Mouse (Mus musculus): ENCODE results near the gene Dgkz. TPM values are rescaled to one million over a fixed set of nuclear protein-coding genes. Genes with fewer than 3 reads are reported as not detected.

The Dgkz gene
- polyA plus RNA-seq, 1 experiment: 135 TPM

GRCm38 (mm10) chr2:91996006-91996405, 20.3 kb upstream of the Dgkz start:
- DNase-seq (ENCODE audit: low spot score): no peak

- no peak for DNase-seq (ENCODE audit: low spot score)
These were observed 17.7 kb upstream of the Dgkz start for GRCm38 (mm10) chr2:91993409-91993808.

DNA sequence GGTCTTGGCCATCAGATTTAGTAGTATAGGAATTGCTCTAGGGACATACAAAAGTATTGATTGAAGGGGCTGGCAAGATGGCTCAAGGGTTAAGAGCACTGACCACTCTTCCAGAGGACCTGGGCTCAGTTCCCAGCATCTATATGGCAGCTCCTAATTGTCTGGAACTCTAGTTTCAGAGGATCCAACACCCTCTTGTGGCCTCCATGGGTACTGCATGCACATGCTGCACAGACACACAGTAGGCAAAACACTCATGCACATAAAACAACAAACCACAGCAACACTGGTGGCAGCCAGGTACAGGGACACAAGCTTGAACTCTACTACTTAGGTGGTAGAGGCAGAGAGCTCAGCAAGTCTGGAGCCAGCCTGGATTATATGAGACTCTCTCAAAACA, 14.1 kb upstream of the Dgkz start:
- no peak for DNase-seq (ENCODE audit: low spot score)

- no peak for DNase-seq (ENCODE audit: low spot score)
These were observed 11.9 kb upstream of the Dgkz start for GRCm38 (mm10) chr2:91987542-91987941.

GRCm38 (mm10) chr2:91986071-91986470, 10.4 kb upstream of the Dgkz start:
- DNase-seq (ENCODE audit: low spot score): no peak

GRCm38 (mm10) chr2:91984906-91985525, 9.4 kb upstream of the Dgkz start:
- DNase-seq (ENCODE audit: low spot score): no peak

GRCm38 (mm10) chr2:91984439-91984838, 8.8 kb upstream of the Dgkz start:
- DNase-seq (ENCODE audit: low spot score): no peak

- DNase-seq (ENCODE audit: low spot score): no peak
These were observed 5.2 kb upstream of the Dgkz start for GRCm38 (mm10) chr2:91980830-91981229.

GRCm38 (mm10) chr2:91980245-91980644, 4.6 kb upstream of the Dgkz start:
- no peak for DNase-seq (ENCODE audit: low spot score)

DNA sequence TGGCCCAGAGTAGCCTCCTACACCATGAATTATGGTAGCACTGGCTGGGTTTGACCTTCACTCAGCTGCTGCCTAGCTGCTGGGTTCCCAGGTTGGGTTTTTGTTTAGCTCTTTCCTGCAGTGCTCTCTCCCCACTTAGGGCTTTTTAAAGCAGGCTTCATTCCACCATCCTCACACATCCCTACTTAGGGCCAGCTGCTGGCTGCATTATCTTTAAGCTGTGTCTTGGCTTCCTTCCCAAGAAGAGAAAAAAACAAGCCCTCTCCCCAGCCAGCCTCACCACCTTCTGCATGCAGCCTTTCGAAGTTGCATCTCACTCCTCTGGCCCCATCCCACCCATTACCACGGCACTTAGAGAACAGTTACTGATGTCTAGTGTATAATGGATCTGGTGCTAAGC, 2.9 kb upstream of the Dgkz start:
- no peak for DNase-seq (ENCODE audit: low spot score)

GRCm38 (mm10) chr2:91977960-91978359, 2.3 kb upstream of the Dgkz start:
- DNase-seq (ENCODE audit: low spot score): no peak

- DNase-seq (ENCODE audit: low spot score): no peak
These were observed 2.1 kb downstream of the Dgkz start for GRCm38 (mm10) chr2:91973416-91974135.

- DNase-seq (ENCODE audit: low spot score): no peak
These were observed 3.5 kb downstream of the Dgkz start for GRCm38 (mm10) chr2:91972121-91972566.

DNA sequence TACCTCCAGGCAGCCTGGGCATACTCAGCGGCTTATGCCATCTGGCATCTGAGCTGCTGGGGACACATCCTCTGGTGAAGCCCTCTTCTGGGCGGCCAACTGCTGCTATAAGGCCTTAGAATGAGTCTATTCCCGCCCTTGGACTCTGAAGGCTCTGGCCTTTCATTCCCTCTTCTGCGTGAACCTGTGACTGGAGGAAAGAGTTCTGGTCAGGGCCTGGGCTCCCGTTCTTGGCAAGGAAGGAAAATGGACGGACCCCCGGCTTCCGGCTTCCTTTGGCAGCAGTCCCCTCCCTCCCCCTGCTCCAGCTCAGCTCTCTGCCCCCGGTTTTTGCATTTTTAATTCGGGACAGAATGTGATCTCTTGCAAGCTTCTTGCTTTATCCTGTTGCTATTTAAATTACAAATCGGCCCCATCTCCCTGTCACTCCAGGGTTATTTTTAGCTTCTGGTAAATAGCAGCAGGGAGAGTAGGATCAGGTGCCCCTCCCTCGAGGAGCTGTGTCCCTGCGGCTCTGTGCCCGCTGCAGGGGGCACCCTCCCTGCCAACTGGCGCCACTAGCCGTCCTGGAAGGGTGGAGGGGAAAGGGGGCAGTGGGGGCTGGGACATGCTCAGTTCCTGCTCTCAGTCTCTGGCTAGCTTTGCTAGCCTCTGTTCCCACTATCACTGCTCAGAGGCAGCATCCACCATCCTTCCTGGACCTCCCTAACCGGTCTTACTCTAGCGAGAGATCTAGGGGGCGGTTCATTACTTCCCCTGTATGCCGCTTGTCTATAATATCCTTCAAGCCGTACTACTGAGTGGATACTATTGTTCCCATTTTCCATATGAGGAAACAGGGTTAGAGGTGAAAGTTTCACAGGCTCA, 4.2 kb downstream of the Dgkz start:
- DNase-seq (ENCODE audit: low spot score): no peak

DNA sequence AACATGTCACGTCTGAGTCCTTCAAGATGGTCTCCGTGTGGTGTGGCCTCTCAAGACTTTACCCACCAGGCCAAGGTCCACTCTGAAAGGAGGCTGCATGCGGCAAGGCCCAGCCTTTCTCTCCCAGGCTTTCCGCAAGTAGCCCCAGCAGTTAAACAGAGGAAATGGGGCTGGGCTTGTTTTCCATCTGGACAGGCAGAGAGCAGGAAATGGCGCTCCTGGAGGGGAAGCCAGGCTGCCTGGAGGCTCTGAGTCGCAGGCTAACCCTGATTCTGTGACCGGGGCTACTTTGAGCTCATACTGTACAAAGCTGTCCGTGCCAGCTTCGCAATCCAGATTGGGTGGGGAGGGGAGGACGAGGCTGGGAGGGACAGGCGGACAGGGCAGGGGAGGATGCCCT, 7.7 kb downstream of the Dgkz start:
- no peak for DNase-seq (ENCODE audit: low spot score)

DNA sequence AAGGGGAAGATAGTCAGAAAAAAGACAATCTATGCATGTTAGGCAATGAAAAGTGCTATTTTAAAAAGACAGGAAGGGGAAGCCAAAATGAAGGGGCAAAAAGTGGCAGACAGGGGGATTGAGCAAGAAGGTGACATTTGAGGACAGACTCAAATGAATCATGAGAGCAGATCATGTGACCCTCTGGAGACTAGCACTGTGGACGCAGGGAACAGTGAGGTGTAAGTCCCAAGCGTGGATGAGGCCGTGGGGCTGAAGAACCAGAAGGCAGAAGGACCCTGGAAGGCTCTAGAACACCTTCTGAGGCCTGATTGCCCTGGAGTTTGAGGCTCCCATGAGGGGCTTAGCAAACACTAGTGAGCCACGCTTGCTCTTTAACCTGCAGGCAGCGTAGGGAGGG, 9.3 kb downstream of the Dgkz start:
- no peak for DNase-seq (ENCODE audit: low spot score)

- DNase-seq (ENCODE audit: low spot score): no peak
These were observed 10.2 kb downstream of the Dgkz start for GRCm38 (mm10) chr2:91965417-91965816.

GRCm38 (mm10) chr2:91964610-91965204, 11.0 kb downstream of the Dgkz start:
- no peak for DNase-seq (ENCODE audit: low spot score)

DNA sequence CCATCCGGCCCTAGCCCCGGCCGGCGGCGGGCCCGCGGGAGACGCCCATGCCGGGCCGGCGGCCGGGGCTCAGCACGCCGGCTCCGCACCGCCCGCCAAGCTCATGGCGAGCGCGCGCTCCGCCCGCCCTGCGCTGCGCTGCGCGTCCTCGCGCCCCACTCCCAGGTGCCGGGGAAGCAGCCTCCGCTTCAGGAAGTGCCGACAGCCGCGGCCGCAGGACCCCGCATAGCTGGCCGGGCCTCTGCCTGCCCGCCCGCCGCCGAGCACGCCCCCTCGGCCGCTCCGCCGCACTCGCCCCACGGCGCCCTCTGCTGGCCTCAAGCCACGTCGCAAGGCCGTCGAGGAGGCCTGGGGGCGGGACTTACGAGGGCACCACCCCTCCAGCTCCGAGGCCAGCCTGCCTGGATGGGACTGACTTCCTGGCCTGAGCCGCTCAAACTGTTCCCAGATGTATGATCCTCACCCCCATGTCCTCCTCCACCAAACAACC, 12.2 kb downstream of the Dgkz start:
- DNase-seq (ENCODE audit: low spot score): peak; percentile 99

DNA sequence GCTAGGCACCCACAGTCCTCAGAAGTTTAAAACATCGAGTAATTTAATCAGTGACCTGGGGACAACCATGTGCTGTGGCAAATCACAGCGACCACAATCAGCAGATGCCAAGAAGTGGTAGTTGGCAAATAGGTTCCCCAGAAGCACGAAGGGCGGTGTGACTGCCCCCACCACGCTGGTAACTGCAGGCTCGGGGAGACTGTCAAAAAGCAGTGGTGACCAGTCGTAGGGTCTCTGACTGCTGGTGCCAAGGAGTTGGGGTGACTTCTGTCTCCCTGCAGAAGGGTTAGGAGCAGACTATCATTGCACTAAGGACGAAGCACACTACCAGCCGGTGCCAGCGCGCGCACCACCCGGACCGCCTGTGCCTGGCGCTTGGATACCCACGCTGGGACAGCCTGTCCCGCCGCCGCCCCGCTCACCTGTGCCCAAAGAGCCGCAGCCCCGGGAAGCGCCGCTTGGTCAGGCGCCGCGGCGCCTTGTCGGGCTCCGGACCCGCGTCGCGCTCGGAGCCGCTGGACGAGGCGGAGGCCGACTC, 12.7 kb downstream of the Dgkz start:
- no peak for DNase-seq (ENCODE audit: low spot score)

DNA sequence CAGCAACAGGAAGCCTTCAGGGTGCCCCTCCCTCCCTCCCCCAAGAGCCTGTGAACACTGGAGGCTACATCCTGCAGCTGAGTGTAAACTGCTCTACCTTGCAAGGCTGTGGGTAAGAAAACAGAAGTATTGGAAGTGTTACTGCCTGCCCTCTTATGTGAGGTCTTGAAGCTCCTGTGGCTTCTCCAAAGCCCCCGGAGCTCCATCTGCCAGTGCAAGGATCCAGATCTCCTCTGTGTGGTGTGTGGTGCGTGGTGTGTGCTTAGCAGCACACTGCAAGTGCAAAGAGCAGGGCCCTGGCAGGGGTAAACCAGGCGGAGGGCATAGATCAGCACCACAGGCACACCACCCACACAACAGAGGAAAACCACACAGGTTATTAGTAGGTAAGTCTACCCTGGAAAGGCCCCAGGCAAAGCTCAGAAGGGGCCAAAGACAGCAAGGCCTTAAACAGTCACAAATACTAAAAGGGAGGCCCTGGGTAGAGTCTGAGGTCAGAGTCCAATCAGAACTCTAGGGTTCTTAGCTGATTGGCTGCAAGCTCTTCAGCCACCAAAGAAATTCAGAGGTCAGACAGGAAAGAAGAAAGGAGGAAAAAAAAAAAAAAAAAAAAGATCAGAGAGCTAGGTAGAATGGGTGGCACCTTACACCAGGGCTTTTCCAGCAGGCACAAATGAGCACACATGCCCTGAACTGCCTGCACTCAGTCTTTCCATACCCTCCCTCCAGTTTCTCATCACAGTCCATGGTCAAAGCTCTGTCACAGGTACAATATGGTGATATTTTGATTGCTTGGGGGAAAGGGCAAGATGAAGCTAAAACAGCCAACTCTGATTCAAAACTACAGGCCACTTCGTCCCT, 13.5 kb downstream of the Dgkz start:
- no peak for DNase-seq (ENCODE audit: low spot score)
